Comparison of ENCODE assay signal across 21 mouse cellular contexts in the genomic region with DNA sequence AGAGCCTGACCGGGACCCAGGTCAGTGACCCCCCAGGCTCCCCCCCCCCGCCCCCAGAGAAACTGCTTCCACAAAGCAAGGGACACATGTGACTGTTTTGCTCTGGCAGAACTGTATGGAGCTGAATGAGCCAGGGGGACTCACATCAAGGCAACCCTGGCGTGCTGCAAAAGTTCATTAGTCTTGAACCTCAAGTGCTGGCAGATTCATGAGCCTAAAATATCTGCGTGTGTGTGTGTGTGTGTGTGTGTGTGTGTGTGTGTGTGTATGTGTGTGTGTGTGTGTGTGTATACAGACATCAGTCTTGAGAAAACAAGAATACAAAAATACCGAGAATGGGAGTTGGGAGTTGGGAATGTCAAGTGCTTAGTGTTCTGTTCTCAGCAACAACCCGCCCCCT. TPM values are rescaled to one million over a fixed set of nuclear protein-coding genes. Genes with fewer than 3 reads are reported as not detected.
"Had no signal": no experiment of that assay in that cellular context is flagged by ENCODE, and none has a peak within 500 bp of the region (broad histone marks: within the 10 kb centered on the region; RNA-seq: fewer than 3 reads in every experiment).

No protein-coding gene starts in this region.

- DNase-seq: kidney, adult 2 months; kidney, postnatal 14 days; left cerebral cortex, postnatal 4 days; midbrain, embryonic 14.5 days; right cerebral cortex, adult 18-20 months; right cerebral cortex, postnatal 25 days; thymus, postnatal 36 days had no signal

- H3K36me3 ChIP-seq: kidney, embryonic 15.5 days; limb, embryonic 15.5 days; liver, embryonic 12.5 days; neural tube, embryonic 15.5 days had no signal

- H3K9me3 ChIP-seq: kidney, embryonic 15.5 days; limb, embryonic 15.5 days; liver, embryonic 12.5 days; neural tube, embryonic 15.5 days had no signal

- H3K4me3 ChIP-seq: kidney, embryonic 15.5 days; limb, embryonic 15.5 days; liver, embryonic 12.5 days; myocyte; neural tube, embryonic 15.5 days had no signal

- H3K27ac ChIP-seq: kidney, embryonic 15.5 days; limb, embryonic 15.5 days; liver, embryonic 12.5 days; neural tube, embryonic 15.5 days had no signal

- H3K9ac ChIP-seq: kidney, embryonic 15.5 days; limb, embryonic 15.5 days; liver, embryonic 12.5 days; neural tube, embryonic 15.5 days had no signal

- ATAC-seq: liver, embryonic 12.5 days; lung, postnatal 0 days had no signal

- H3K4me2 ChIP-seq: kidney, embryonic 15.5 days; limb, embryonic 15.5 days; liver, embryonic 12.5 days; neural tube, embryonic 15.5 days had no signal

RNA-seq across cellular contexts. Expression of gene Tbx5, which starts 5.1 kb away (rescaled TPM):
- total RNA-seq: layer of hippocampus, adult 8-10 months; layer of hippocampus, postnatal 14 days; left cerebral cortex, adult 18-20 months; left cerebral cortex, postnatal 10 days; left cerebral cortex, postnatal 4 days; megakaryocyte-erythroid progenitor cell, adult 5-6 weeks had no signal
- polyA plus RNA-seq: large intestine, adult 2 months; liver, embryonic 16.5 days; myocyte; small intestine, adult 2 months had no signal
